Mouse (Mus musculus): ENCODE data around the gene Olfr731.

The Olfr731 gene

DNA sequence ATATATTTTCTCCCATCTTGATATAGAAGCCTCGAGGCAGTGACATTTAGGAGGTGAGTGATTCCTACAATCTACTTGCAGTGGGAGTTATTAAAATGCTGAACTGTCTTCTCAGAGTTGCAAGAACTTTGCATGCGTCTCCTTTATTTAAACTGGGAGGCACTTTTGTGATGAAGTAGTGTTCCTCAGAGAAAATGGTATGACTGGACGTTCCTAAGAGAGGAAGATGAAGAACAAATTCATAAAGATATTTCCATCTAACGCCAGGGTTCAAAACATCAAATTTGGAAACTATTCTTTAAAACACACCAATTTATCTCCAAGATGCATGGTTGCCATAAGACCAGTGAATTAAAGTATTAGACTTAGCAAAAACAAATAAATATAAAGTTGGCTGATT, at the start of gene Olfr731:
Gene Olfr731, minus strand, starts transcription at position 101 of the 400 bp plus-strand sequence.
- DNase-seq (ENCODE audit: extremely low read depth, low read depth) = no peak

DNA sequence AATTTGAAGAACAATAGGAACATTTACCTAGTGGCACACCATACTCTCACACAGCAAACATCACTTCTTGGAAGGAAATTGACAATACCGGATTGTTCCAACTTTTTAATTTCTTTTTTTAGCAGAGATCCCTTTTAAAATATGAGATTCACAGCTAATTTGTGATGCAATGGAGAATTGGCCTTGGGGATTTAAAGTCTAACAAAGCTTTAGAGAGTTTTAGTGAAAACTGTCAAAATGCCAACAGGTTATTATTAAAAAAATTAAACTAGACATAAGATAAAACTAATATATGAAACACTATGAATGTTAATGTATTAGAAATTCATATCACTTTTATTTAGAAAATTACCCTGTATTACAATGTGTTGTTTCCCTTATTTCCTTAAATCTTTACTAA, 42.4 kb upstream of the Olfr731 start, which contains the start of gene Olfr732:
Gene Olfr732, minus strand, starts transcription at position 101 of the 400 bp plus-strand sequence.
- DNase-seq (ENCODE audit: extremely low read depth, low read depth) = no peak

DNA sequence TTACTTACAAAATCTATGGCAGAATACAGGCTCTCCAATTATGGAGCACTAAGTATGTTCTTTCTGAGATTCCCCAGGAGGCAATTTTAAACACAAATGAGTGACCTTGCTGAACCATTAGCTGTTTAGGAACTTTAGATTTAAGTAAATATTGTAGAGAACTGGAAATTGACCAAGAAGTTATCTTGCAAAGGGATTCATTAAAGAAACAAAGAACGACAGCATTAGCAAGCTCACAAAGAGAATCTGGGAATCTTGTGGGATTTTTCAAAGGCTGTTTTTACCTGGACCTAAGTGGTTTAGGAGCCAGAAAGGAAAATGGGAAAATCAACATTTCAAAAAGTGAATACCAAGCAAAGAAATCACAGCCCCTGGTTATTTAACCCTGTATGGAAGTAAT, 53.6 kb downstream of the Olfr731 start, which contains the start of gene Olfr730:
Gene Olfr730, minus strand, starts transcription at position 101 of the 400 bp plus-strand sequence.
- no peak for DNase-seq (ENCODE audit: extremely low read depth, low read depth)

Data from MEL-GATA-1-ER (cell line).